Comparison of ENCODE assay signal across 10 mouse cellular contexts in the genomic region with DNA sequence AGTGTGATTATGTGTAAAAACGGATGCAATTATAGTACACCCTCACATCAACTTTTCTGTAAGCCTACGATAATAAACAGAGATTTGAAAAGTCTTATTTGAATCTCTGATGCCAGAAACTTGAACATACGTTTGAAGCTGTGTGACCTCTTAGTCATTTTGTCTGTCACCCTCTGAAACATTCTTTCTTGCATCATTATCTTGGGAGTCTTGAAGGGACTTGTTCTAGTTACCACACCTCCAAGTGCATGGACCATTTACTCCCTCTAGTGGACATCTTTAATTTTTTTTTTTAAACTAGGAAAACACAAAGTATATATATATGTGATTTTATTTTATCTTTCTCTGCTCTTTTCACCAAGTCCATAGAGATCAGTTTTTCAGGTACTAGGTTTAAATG. TPM values are rescaled to one million over a fixed set of nuclear protein-coding genes. Genes with fewer than 3 reads are reported as not detected.
A peak's percentile ranks its signal among the peaks of the same experiment; 100 is the strongest.
DNase-seq lines count a peak whose midpoint lies in the region; ATAC-seq lines count a peak whose summit lies in the region.
"Had no signal": no experiment of that assay in that cellular context is flagged by ENCODE, and none has a peak within 500 bp of the region (broad histone marks: within the 10 kb centered on the region; RNA-seq: fewer than 3 reads in every experiment).

No protein-coding gene starts in this region.

- DNase-seq in layer of hippocampus, adult 9-10 months (ENCODE audit: low spot score) = peak; percentile 27
- no peak for DNase-seq in layer of hippocampus, postnatal 36 days
- peak; percentile 34 for DNase-seq in ES-CJ7 (ENCODE audit: low read depth, low spot score)
- DNase-seq in c-Kit-positive CD71-positive TER-119-negative erythroid progenitor cells, embryonic 14.5 days (ENCODE audit: low read depth) = peak; percentile 20
- no peak for DNase-seq in cerebellum, postnatal 36 days
- DNase-seq in spleen, postnatal 36 days (ENCODE audit: low spot score in 2 of 2) = no peak
- no peak for DNase-seq in right cerebral cortex, postnatal 14 days
- DNase-seq: liver, embryonic 13.5 days; right cerebral cortex, postnatal 25 days had no signal

- peak; percentile 79 for ATAC-seq in megakaryocyte-erythroid progenitor cell, adult 5-6 weeks (replicated peaks; ENCODE audit: low FRiP score, low TSS enrichment, poor library complexity, severe bottlenecking)

RNA-seq across cellular contexts. Expression of gene Depdc1b, which starts 13.6 kb away (rescaled TPM):
- under 1 TPM; 0.56 to 0.85 TPM for total RNA-seq in layer of hippocampus, postnatal 36 days (2021)
- 3.9 and 12.0 TPM in 2 replicates for total RNA-seq in megakaryocyte-erythroid progenitor cell, adult 5-6 weeks (2014; fragmentation: Nextera tagmentation)
- 9.8 and 11.2 TPM in 2 replicates for total RNA-seq in megakaryocyte-erythroid progenitor cell, adult 5-6 weeks (2017)

Comparison
In these comparisons a context has a peak if more than half of its experiments do, and no peak if none do; other contexts are left out.
1. DNase-seq: peak in layer of hippocampus, adult 9-10 months (single experiment), ES-CJ7 (single experiment) and c-Kit-positive CD71-positive TER-119-negative erythroid progenitor cells, embryonic 14.5 days (single experiment); none in layer of hippocampus, postnatal 36 days (0 of 2), cerebellum, postnatal 36 days (0 of 2), spleen, postnatal 36 days (0 of 2) and right cerebral cortex, postnatal 14 days (single experiment).